Mouse (Mus musculus): ENCODE data around the gene Fbxo28.

GRCm38 (mm10) chr1:182271130-182271529, 70.3 kb downstream of the Fbxo28 start:
- TF ChIP-seq POLR2A (IDR thresholded peaks at IDR 0.05; ENCODE audit: insufficient read depth, low read depth, low read length), result no peak
- TF ChIP-seq CTCF (IDR thresholded peaks at IDR 0.05; ENCODE audit: insufficient read depth, low read depth, low read length), result no peak

Measured in olfactory bulb, adult 2 months (tissue).